Mouse (Mus musculus): ENCODE data around the gene Atad3a. TPM values are rescaled to one million over a fixed set of nuclear protein-coding genes. Genes with fewer than 3 reads are reported as not detected.

Gene Atad3a
- total and polyA plus RNA-seq, 3 experiments, result 220 to 232 TPM; not detected in 1

DNA sequence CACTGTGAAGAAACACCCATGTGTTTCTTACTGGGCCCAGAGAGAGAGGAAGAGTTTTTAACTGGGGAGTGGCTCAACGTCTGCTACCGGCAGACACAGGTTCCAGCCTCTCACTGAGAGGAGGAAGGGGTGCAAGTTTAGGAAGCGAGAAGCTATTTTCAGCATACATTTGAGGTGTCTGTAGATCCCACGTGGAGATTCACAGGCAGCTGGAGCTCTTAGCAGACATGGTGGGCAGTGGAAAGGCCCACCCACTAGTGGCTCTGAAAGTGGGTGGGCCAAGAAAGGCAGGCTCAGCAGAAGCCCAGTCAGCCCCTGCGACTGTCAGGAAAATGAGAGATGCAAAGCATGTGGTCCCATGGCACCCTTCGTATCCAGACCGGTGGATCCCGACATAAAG, 22.6 kb downstream of the Atad3a start:
- H3K9ac ChIP-seq (ENCODE audit: control insufficient read depth, low read depth, low read length, poor library complexity, severe bottlenecking), result no peak overlapping the region
- no peaks in the 10 kb centered on the region for H3K27me3 ChIP-seq (ENCODE audit: control insufficient read depth in 1 of 2, insufficient read depth in 2 of 2, low read length in 2 of 2)
- no peak overlapping the region for H3K4me3 ChIP-seq (ENCODE audit: control insufficient read depth in 1 of 2, insufficient read depth in 1 of 2, low read depth in 2 of 2, low read length in 2 of 2)
- H3K4me1 ChIP-seq (ENCODE audit: control insufficient read depth in 1 of 2, insufficient read depth in 2 of 2, low read length in 2 of 2), result 0 out of 4 replicates have a peak, but pooled peaks cover 0 to 5% of the 10 kb centered on the region in 2 experiments
- TF ChIP-seq KAT2A (conservative IDR thresholded peaks at IDR 0.05; ENCODE audit: low read depth, low read length) (no peak), ELF1 (IDR thresholded peaks at IDR 0.05; ENCODE audit: low read depth, low read length) (no peak), SIN3A (IDR thresholded peaks at IDR 0.05; ENCODE audit: low read length) (no peak), NRF1 (IDR thresholded peaks at IDR 0.05; ENCODE audit: insufficient read depth, low read depth, low read length, poor library complexity, severe bottlenecking) (no peak), MYB (IDR thresholded peaks at IDR 0.05; ENCODE audit: low read depth, low read length) (no peak), POLR2A (IDR thresholded peaks at IDR 0.05; ENCODE audit: control insufficient read depth in 1 of 2, insufficient read depth in 1 of 2, low read depth in 1 of 2, low read length in 2 of 2, poor library complexity in 1 of 2) (no peak), CTCF (IDR thresholded peaks at IDR 0.05 in 2 of 3, conservative IDR thresholded peaks at IDR 0.05 in 1 of 3; ENCODE audit: control insufficient read depth in 1 of 3, insufficient read depth in 1 of 3, low read depth in 2 of 3, low read length in 3 of 3, poor library complexity in 1 of 3, severe bottlenecking in 1 of 3) (no peak), ZKSCAN1 (IDR thresholded peaks at IDR 0.05; ENCODE audit: low read depth, low read length) (no peak), RCOR1 (IDR thresholded peaks at IDR 0.05; ENCODE audit: low read depth, low read length) (no peak), ZMIZ1 (IDR thresholded peaks at IDR 0.05; ENCODE audit: low read depth, low read length) (no peak), EP300 (IDR thresholded peaks at IDR 0.05; ENCODE audit: low read depth in 1 of 2, low read length in 2 of 2) (no peak), NELFE (IDR thresholded peaks at IDR 0.05; ENCODE audit: low read depth, low read length) (no peak), TAL1 (IDR thresholded peaks at IDR 0.05; ENCODE audit: low read length) (no peak)
- no peak for DNase-seq (ENCODE audit: low read depth, low spot score)
- H3K36me3 ChIP-seq (ENCODE audit: control insufficient read depth in 1 of 2, insufficient read depth in 2 of 2, low read length in 2 of 2), result peaks cover 0 to 6% of the 10 kb centered on the region in 2 experiments; a peak in 2 of 4 replicates
- H3K27ac ChIP-seq (ENCODE audit: control insufficient read depth, low read depth, low read length), result no peak overlapping the region
- peaks cover 3% of the 10 kb centered on the region; the same call in 1 of the 2 replicates for H3K79me2 ChIP-seq (ENCODE audit: control insufficient read depth, insufficient read depth, low read length, poor library complexity)
- H3K9me3 ChIP-seq (replicated peaks; ENCODE audit: insufficient read depth, low read length), result no peaks in the 10 kb centered on the region

GRCm38 (mm10) chr4:155736421-155736820, 24.5 kb downstream of the Atad3a start:
- Histone ChIP-seq H3K36me3 (ENCODE audit: control insufficient read depth in 1 of 2, insufficient read depth in 2 of 2, low read length in 2 of 2) (no peaks in the 10 kb centered on the region; a peak in 1 of 4 replicates), H3K27me3 (ENCODE audit: control insufficient read depth in 1 of 2, insufficient read depth in 2 of 2, low read length in 2 of 2) (no peaks in the 10 kb centered on the region), H3K9me3 (replicated peaks; ENCODE audit: insufficient read depth, low read length) (no peaks in the 10 kb centered on the region), H3K27ac (ENCODE audit: control insufficient read depth, low read depth, low read length) (no peak overlapping the region), H3K9ac (ENCODE audit: control insufficient read depth, low read depth, low read length, poor library complexity, severe bottlenecking) (no peak overlapping the region), H3K4me3 (ENCODE audit: control insufficient read depth in 1 of 2, insufficient read depth in 1 of 2, low read depth in 2 of 2, low read length in 2 of 2) (no peak overlapping the region), H3K79me2 (ENCODE audit: control insufficient read depth, insufficient read depth, low read length, poor library complexity) (peaks cover 3% of the 10 kb centered on the region; the same call in 1 of the 2 replicates), H3K4me1 (ENCODE audit: control insufficient read depth in 1 of 2, insufficient read depth in 2 of 2, low read length in 2 of 2) (0 out of 4 replicates have a peak, but pooled peaks cover 0 to 5% of the 10 kb centered on the region in 2 experiments)
- TF ChIP-seq POLR2AphosphoS5 (IDR thresholded peaks at IDR 0.05; ENCODE audit: borderline replicate concordance, low read depth, low read length) (no peak), ZMIZ1 (IDR thresholded peaks at IDR 0.05; ENCODE audit: low read depth, low read length) (no peak), SMC3 (IDR thresholded peaks at IDR 0.05; ENCODE audit: low read depth, low read length) (no peak), SIN3A (IDR thresholded peaks at IDR 0.05; ENCODE audit: low read length) (no peak), MEF2A (IDR thresholded peaks at IDR 0.05; ENCODE audit: extremely low read depth, insufficient replicate concordance, low read depth, low read length, poor library complexity, severe bottlenecking) (no peak), MYB (IDR thresholded peaks at IDR 0.05; ENCODE audit: low read depth, low read length) (no peak)
- DNase-seq (ENCODE audit: low read depth, low spot score), result no peak

All from MEL (cell line).